ENCODE assay signal across 8 mouse cellular contexts in genomic region chr3:79285097-79285675, GRCm38 (mm10). TPM values are rescaled to one million over a fixed set of nuclear protein-coding genes. Genes with fewer than 3 reads are reported as not detected.
DNase-seq lines count a peak whose midpoint lies in the region; ATAC-seq lines count a peak whose summit lies in the region.

No protein-coding gene starts in this region.

- DNase-seq in kidney, postnatal 4 days, result no peak
- DNase-seq in right cerebral cortex, postnatal 4 days, result peak; percentile 8
- DNase-seq in spleen, postnatal 14 days (ENCODE audit: low spot score in 2 of 2), result no peak
- DNase-seq in urinary bladder, adult 18-20 months (ENCODE audit: low spot score in 2 of 2), result no peak

- no peaks in the 10 kb centered on the region for H3K36me3 ChIP-seq in kidney, embryonic 14.5 days (ENCODE audit: control insufficient read depth, insufficient read depth, low read length)
- H3K36me3 ChIP-seq in forebrain, embryonic 16.5 days (ENCODE audit: control insufficient read depth, insufficient read depth), result no peaks in the 10 kb centered on the region
- H3K36me3 ChIP-seq in limb, embryonic 13.5 days, result no peaks in the 10 kb centered on the region

- no peak overlapping the region for H3K27ac ChIP-seq in kidney, embryonic 14.5 days (ENCODE audit: low read depth, low read length)
- peak overlapping the region; percentile 68 for H3K27ac ChIP-seq in brown adipose tissue, adult 24 weeks (replicated peaks; ENCODE audit: low read depth, low read length)
- no peak overlapping the region for H3K27ac ChIP-seq in forebrain, embryonic 16.5 days (ENCODE audit: low read length)
- H3K27ac ChIP-seq in limb, embryonic 13.5 days, result no peak overlapping the region

- H3K4me3 ChIP-seq in kidney, embryonic 14.5 days (ENCODE audit: low read length), result peak overlapping the region; percentile 90; the same call in 1 of the 2 replicates
- peak overlapping the region; percentile 96 for H3K4me3 ChIP-seq in brown adipose tissue, adult 24 weeks (ENCODE audit: insufficient read depth, low read depth, low read length)
- peak overlapping the region; percentile 99 for H3K4me3 ChIP-seq in forebrain, embryonic 16.5 days (replicated peaks; ENCODE audit: low read length)
- H3K4me3 ChIP-seq in limb, embryonic 13.5 days, result peak overlapping the region; percentile 92

- peak overlapping the region; percentile 89; the same call in 1 of the 2 replicates for H3K9ac ChIP-seq in kidney, embryonic 14.5 days (ENCODE audit: low read depth, low read length)
- peak overlapping the region; percentile 97 for H3K9ac ChIP-seq in forebrain, embryonic 16.5 days (replicated peaks; ENCODE audit: low read depth, low read length)
- H3K9ac ChIP-seq in limb, embryonic 13.5 days, result peak overlapping the region; percentile 94

- peak overlapping the region; percentile 69 for H3K4me2 ChIP-seq in kidney, embryonic 14.5 days (replicated peaks; ENCODE audit: low read depth, low read length)
- peak overlapping the region; percentile 94 for H3K4me2 ChIP-seq in forebrain, embryonic 16.5 days (ENCODE audit: low read length)
- H3K4me2 ChIP-seq in limb, embryonic 13.5 days (replicated peaks), result peak overlapping the region; percentile 96

- no peaks in the 10 kb centered on the region for H3K9me3 ChIP-seq in kidney, embryonic 14.5 days (ENCODE audit: control insufficient read depth, low read length)
- no peaks in the 10 kb centered on the region for H3K9me3 ChIP-seq in forebrain, embryonic 16.5 days (ENCODE audit: control insufficient read depth, low read length)
- no peaks in the 10 kb centered on the region for H3K9me3 ChIP-seq in limb, embryonic 13.5 days

- peaks cover 11% of the 10 kb centered on the region for H3K4me1 ChIP-seq in kidney, embryonic 14.5 days (ENCODE audit: control insufficient read depth, insufficient read depth, low read length)
- peaks cover 29% of the 10 kb centered on the region for H3K4me1 ChIP-seq in brown adipose tissue, adult 24 weeks (ENCODE audit: control insufficient read depth, insufficient read depth, insufficient read length, low read length)
- H3K4me1 ChIP-seq in forebrain, embryonic 16.5 days (replicated peaks; ENCODE audit: control insufficient read depth, insufficient read depth, low read length), result peaks cover 37% of the 10 kb centered on the region
- peaks cover 42% of the 10 kb centered on the region for H3K4me1 ChIP-seq in limb, embryonic 13.5 days

- no peaks in the 10 kb centered on the region for H3K27me3 ChIP-seq in kidney, embryonic 14.5 days (ENCODE audit: control insufficient read depth, insufficient read depth, low read length)
- no peaks in the 10 kb centered on the region for H3K27me3 ChIP-seq in forebrain, embryonic 16.5 days (replicated peaks; ENCODE audit: control insufficient read depth, insufficient read depth, low read length)
- peaks cover 4% of the 10 kb centered on the region; the same call in 1 of the 2 replicates for H3K27me3 ChIP-seq in limb, embryonic 13.5 days

- ATAC-seq in kidney, embryonic 14.5 days (ENCODE audit: low FRiP score, low TSS enrichment), result no peak
- ATAC-seq in forebrain, embryonic 16.5 days, result no peak
- no peak for ATAC-seq in limb, embryonic 13.5 days (ENCODE audit: low FRiP score, low read depth)

- WGBS in kidney, embryonic 14.5 days, result 69% methylated on average over 13 of the region's 13 CpGs
- 36% methylated on average over 13 of the region's 13 CpGs for WGBS in forebrain, embryonic 16.5 days
- WGBS in limb, embryonic 13.5 days, result 69% methylated on average over 13 of the region's 13 CpGs

RNA-seq across cellular contexts. Expression of gene Rapgef2, which starts 1.1 kb away (rescaled TPM):
- polyA plus RNA-seq in kidney, embryonic 14.5 days (2014; fragmentation: Nextera tagmentation; extraction: Ambion mirVana), result 6.1 and 9.0 TPM in 2 replicates
- 6.6 and 8.9 TPM in 2 replicates for polyA plus RNA-seq in brown adipose tissue, adult 24 weeks (2012; ENCODE audit: insufficient read depth, insufficient read length, missing spikeins)
- polyA plus RNA-seq in forebrain, embryonic 16.5 days (2015; fragmentation: Nextera tagmentation; extraction: Ambion mirVana), result 10.8 and 13.4 TPM in 2 replicates
- polyA plus RNA-seq in limb, embryonic 13.5 days (2015; fragmentation: Nextera tagmentation; extraction: Ambion mirVana), result 7.0 and 7.1 TPM in 2 replicates

RNA-seq across cellular contexts. Expression of gene Gm17359, which starts 51.3 kb away (rescaled TPM):
- polyA plus RNA-seq in kidney, embryonic 14.5 days (2014; fragmentation: Nextera tagmentation; extraction: Ambion mirVana), result not detected in 2 replicates
- not detected in 2 replicates for polyA plus RNA-seq in brown adipose tissue, adult 24 weeks (2012; ENCODE audit: insufficient read depth, insufficient read length, missing spikeins)
- 0.14 TPM in 1 of 2 replicates, not detected in the other for polyA plus RNA-seq in forebrain, embryonic 16.5 days (2015; fragmentation: Nextera tagmentation; extraction: Ambion mirVana)
- 0.08 and 0.20 TPM in 2 replicates for polyA plus RNA-seq in limb, embryonic 13.5 days (2015; fragmentation: Nextera tagmentation; extraction: Ambion mirVana)
